Mouse (Mus musculus) limb, embryonic 15.5 days (tissue): Measurements from ENCODE around the gene BC067074. TPM values are rescaled to one million over a fixed set of nuclear protein-coding genes. Genes with fewer than 3 reads are reported as not detected.
A peak's percentile ranks its signal among the peaks of the same experiment; 100 is the strongest.

ENCODE experiments used
- ATAC-seq: fragments of 200-750 bp; cut with Nextera tagmentation; 2 replicates; pipeline ENCODE4 v1.8.0; 2017; ENCODE audit warnings: low read depth, moderate TSS enrichment; ENCODE audit not compliant: insufficient number of reproducible peaks, low FRiP score, low TSS enrichment
- H3K27ac ChIP-seq: fragments of 300-500 bp; sonication (generic); 2 replicates; pipeline ENCODE4 v1.5.1; 2015; ENCODE audit warnings: moderate library complexity, mild to moderate bottlenecking, inconsistent platforms
- H3K27me3 ChIP-seq: fragments of 300-500 bp; sonication (generic); 2 replicates; pipeline ENCODE4 v1.6.1; 2015; ENCODE audit warnings: inconsistent platforms
- H3K36me3 ChIP-seq: fragments of 300-500 bp; sonication (generic); 2 replicates; pipeline ENCODE4 v1.6.1; 2015; ENCODE audit warnings: inconsistent platforms
- H3K4me1 ChIP-seq: fragments of 300-500 bp; sonication (generic); 2 replicates; pipeline ENCODE4 v1.6.1; 2015; ENCODE audit warnings: inconsistent platforms
- H3K4me2 ChIP-seq: fragments of 300-500 bp; sonication (generic); 2 replicates; pipeline ENCODE4 v1.6.1; 2015; ENCODE audit warnings: mild to moderate bottlenecking, inconsistent platforms
- H3K4me3 ChIP-seq: fragments of 300-500 bp; sonication (generic); 2 replicates; pipeline ENCODE4 v1.5.1; 2015; ENCODE audit warnings: mild to moderate bottlenecking, inconsistent platforms
- H3K9ac ChIP-seq: fragments of 300-500 bp; sonication (generic); 2 replicates; pipeline ENCODE4 v1.6.1; 2015; ENCODE audit warnings: inconsistent platforms
- H3K9me3 ChIP-seq: fragments of 300-500 bp; sonication (generic); 2 replicates; pipeline ENCODE4 v1.6.1; 2016; ENCODE audit warnings: inconsistent platforms
- WGBS: fragments of 180-500 bp; shearing (Covaris S2); methylation state at CpG from one replicate; pipeline ENCODE4 v1.1.7; 2015; 5-methylcytosine and 5-hydroxymethylcytosine counted together
- polyA plus RNA-seq: library from polyadenylated mRNA; unstranded; fragments of >200 nt; fragmentation: Nextera tagmentation; extraction: Ambion mirVana; gene quantifications from 2 replicates; pipeline ENCODE4 v1.2.1, GENCODE M21; 2015

BC067074 gene
- polyA plus RNA-seq, 1 experiment from 2014 or later, result 7.7 TPM

- H3K4me3 ChIP-seq, result no peak overlapping the region
- H3K4me2 ChIP-seq, result no peak overlapping the region
- WGBS, result 80% methylated on average over 7 of the region's 7 CpGs
- no peaks in the 10 kb centered on the region for H3K4me1 ChIP-seq
- no peaks in the 10 kb centered on the region for H3K9me3 ChIP-seq
- ATAC-seq, result no peak
- no peaks in the 10 kb centered on the region for H3K36me3 ChIP-seq
- no peak overlapping the region for H3K9ac ChIP-seq
- no peak overlapping the region for H3K27ac ChIP-seq
- no peaks in the 10 kb centered on the region for H3K27me3 ChIP-seq
Measured at GRCm38 (mm10) chr13:113287141-113287540, 5.8 kb upstream of the BC067074 start.

- peaks cover 6% of the 10 kb centered on the region; the same call in 1 of the 2 replicates for H3K4me1 ChIP-seq
- no peaks in the 10 kb centered on the region for H3K9me3 ChIP-seq
- H3K27me3 ChIP-seq, result no peaks in the 10 kb centered on the region
- 77% methylated on average over 7 of the region's 7 CpGs for WGBS
- H3K9ac ChIP-seq, result no peak overlapping the region
- H3K4me2 ChIP-seq, result no peak overlapping the region
- H3K36me3 ChIP-seq, result no peaks in the 10 kb centered on the region
- no peak overlapping the region for H3K27ac ChIP-seq
- no peak overlapping the region for H3K4me3 ChIP-seq
- ATAC-seq, result no peak
Measured at GRCm38 (mm10) chr13:113288210-113289197, 4.5 kb upstream of the BC067074 start.

- no peak overlapping the region for H3K9ac ChIP-seq
- H3K4me2 ChIP-seq, result no peak overlapping the region
- H3K9me3 ChIP-seq, result no peaks in the 10 kb centered on the region
- no peak overlapping the region for H3K4me3 ChIP-seq
- peaks cover 11% of the 10 kb centered on the region for H3K4me1 ChIP-seq
- no peak overlapping the region for H3K27ac ChIP-seq
- H3K27me3 ChIP-seq, result no peaks in the 10 kb centered on the region
- ATAC-seq, result no peak
- H3K36me3 ChIP-seq, result no peaks in the 10 kb centered on the region
- WGBS, result 32% methylated on average over 4 of the region's 4 CpGs
Measured at GRCm38 (mm10) chr13:113289760-113290159, 3.2 kb upstream of the BC067074 start.

- 68% methylated on average over 8 of the region's 8 CpGs for WGBS
Measured at GRCm38 (mm10) chr13:113292001-113292400, 958 bp upstream of the BC067074 start.

GRCm38 (mm10) chr13:113293707-113294432, 911 bp downstream of the BC067074 start:
- Histone ChIP-seq H3K4me3 (peak overlapping the region; percentile 70), H3K9ac (peak overlapping the region; percentile 79), H3K4me1 (peaks cover 19% of the 10 kb centered on the region), H3K4me2 (peak overlapping the region; percentile 74), H3K27me3 (no peaks in the 10 kb centered on the region), H3K36me3 (no peaks in the 10 kb centered on the region), H3K27ac (peak overlapping the region; percentile 91), H3K9me3 (no peaks in the 10 kb centered on the region)
- ATAC-seq, result peak; percentile 40; the same call in 1 of the 2 replicates
- 24% methylated on average over 11 of the region's 11 CpGs for WGBS

More at GRCm38 (mm10) chr13:113292001-113292400, 958 bp upstream of the BC067074 start:
- Histone ChIP-seq H3K9ac (no peak overlapping the region), H3K4me3 (no peak overlapping the region), H3K4me2 (no peak overlapping the region), H3K4me1 (peaks cover 19% of the 10 kb centered on the region), H3K27ac (peak overlapping the region; percentile 91; the same call in 1 of the 2 replicates), H3K36me3 (no peaks in the 10 kb centered on the region), H3K9me3 (no peaks in the 10 kb centered on the region), H3K27me3 (no peaks in the 10 kb centered on the region)
- no peak for ATAC-seq

GRCm38 (mm10) chr13:113295817-113296485, 3.0 kb downstream of the BC067074 start:
- Histone ChIP-seq H3K27me3 (no peaks in the 10 kb centered on the region), H3K4me2 (no peak overlapping the region), H3K4me1 (peaks cover 19% of the 10 kb centered on the region), H3K36me3 (no peaks in the 10 kb centered on the region), H3K9ac (no peak overlapping the region), H3K27ac (no peak overlapping the region), H3K9me3 (no peaks in the 10 kb centered on the region), H3K4me3 (no peak overlapping the region)
- ATAC-seq, result no peak
- WGBS, result 61% methylated on average over 10 of the region's 10 CpGs

GRCm38 (mm10) chr13:113306581-113306980, 13.6 kb downstream of the BC067074 start:
- H3K27me3 ChIP-seq, result no peaks in the 10 kb centered on the region
- no peak overlapping the region for H3K4me2 ChIP-seq
- no peak overlapping the region for H3K4me3 ChIP-seq
- peaks cover 8% of the 10 kb centered on the region; the same call in 1 of the 2 replicates for H3K36me3 ChIP-seq
- 92% methylated on average over 4 of the region's 4 CpGs for WGBS
- no peak overlapping the region for H3K9ac ChIP-seq
- no peak overlapping the region for H3K27ac ChIP-seq
- H3K9me3 ChIP-seq, result no peaks in the 10 kb centered on the region
- no peaks in the 10 kb centered on the region for H3K4me1 ChIP-seq
- ATAC-seq, result no peak

GRCm38 (mm10) chr13:113319588-113319987, 26.6 kb downstream of the BC067074 start:
- no peaks in the 10 kb centered on the region for H3K9me3 ChIP-seq
- no peak overlapping the region for H3K9ac ChIP-seq
- H3K4me1 ChIP-seq, result no peaks in the 10 kb centered on the region; the same call in 1 of the 2 replicates
- H3K36me3 ChIP-seq, result peaks cover 24% of the 10 kb centered on the region
- H3K27me3 ChIP-seq, result no peaks in the 10 kb centered on the region
- no peak for ATAC-seq
- no peak overlapping the region for H3K4me2 ChIP-seq
- no peak overlapping the region for H3K27ac ChIP-seq
- 89% methylated on average over 5 of the region's 5 CpGs for whole genome bisulfite sequencing
- no peak overlapping the region for H3K4me3 ChIP-seq

GRCm38 (mm10) chr13:113321972-113322371, 29.0 kb downstream of the BC067074 start:
- no peak for ATAC-seq

GRCm38 (mm10) chr13:113324241-113324640, 31.3 kb downstream of the BC067074 start:
- Histone ChIP-seq H3K27me3 (no peaks in the 10 kb centered on the region), H3K4me2 (no peak overlapping the region), H3K4me1 (no peaks in the 10 kb centered on the region; the same call in none of the 2 replicates), H3K27ac (no peak overlapping the region), H3K9me3 (no peaks in the 10 kb centered on the region), H3K36me3 (peaks cover 21% of the 10 kb centered on the region), H3K9ac (no peak overlapping the region), H3K4me3 (no peak overlapping the region)
- WGBS, result 84% methylated on average over 3 of the region's 3 CpGs
- no peak for ATAC-seq

More at GRCm38 (mm10) chr13:113321972-113322371, 29.0 kb downstream of the BC067074 start:
- no peaks in the 10 kb centered on the region; the same call in 1 of the 2 replicates for H3K4me1 ChIP-seq
- no peak overlapping the region for H3K4me3 ChIP-seq
- no peaks in the 10 kb centered on the region for H3K27me3 ChIP-seq
- no peak overlapping the region for H3K27ac ChIP-seq
- H3K4me2 ChIP-seq, result no peak overlapping the region
- no peaks in the 10 kb centered on the region for H3K9me3 ChIP-seq
- peaks cover 24% of the 10 kb centered on the region for H3K36me3 ChIP-seq
- WGBS, result 18% methylated on average over 6 of the region's 6 CpGs
- no peak overlapping the region for H3K9ac ChIP-seq

- Histone ChIP-seq H3K27ac (no peak overlapping the region), H3K9ac (no peak overlapping the region), H3K4me1 (no peaks in the 10 kb centered on the region; the same call in none of the 2 replicates), H3K4me3 (no peak overlapping the region), H3K27me3 (no peaks in the 10 kb centered on the region), H3K36me3 (peaks cover 12% of the 10 kb centered on the region), H3K4me2 (no peak overlapping the region), H3K9me3 (no peaks in the 10 kb centered on the region)
- ATAC-seq, result no peak
- 68% methylated on average over 3 of the region's 3 CpGs for WGBS
Measured at GRCm38 (mm10) chr13:113325678-113326077, 32.7 kb downstream of the BC067074 start.
